Mouse (Mus musculus) left cerebral cortex, postnatal 25 days (tissue): ENCODE measurements around the gene Kpna1. TPM values are rescaled to one million over a fixed set of nuclear protein-coding genes. Genes with fewer than 3 reads are reported as not detected.
A peak's percentile ranks its signal among the peaks of the same experiment; 100 is the strongest.
"Not testable (repeated sequence)": the region's sequence is repeated elsewhere in the genome, so short reads cannot be mapped to it uniquely, and the experiment has no call there.

ENCODE experiments used
- DNase-seq, 2 experiments: peaks; one replicate each; pipeline ENCODE4 v3.0.0; 2022; ENCODE audit warnings: low spot score in 2 of 2, mixed read lengths in 1 of 2
- intact Hi-C: fragments of 180-260 bp; cut with DNase I; formaldehyde crosslinking; loops from one replicate; pipeline ENCODE4 v1.15.1; 2025
- total RNA-seq, 2 experiments: library from RNA; stranded (reverse); gene quantifications; 2 replicates each; pipeline ENCODE4 v1.2.3; 2021

The Kpna1 gene
- total RNA-seq, 2 experiments from 2014 or later, result 126 to 145 TPM

- intact Hi-C loops, result loop anchor here (2.0 kb wide), 2 partner anchors 57 to 87 kb away; partner anchors contain the start of genes Ccdc58, Fam162a and Wdr5b
Measured at GRCm38 (mm10) chr16:35983517-35984101, 5.1 kb downstream of the Kpna1 start.

GRCm38 (mm10) chr16:35984471-35984870 is 5.9 kb downstream of the Kpna1 start:
- no peak for DNase-seq
- intact Hi-C loops, result no loop called here

More at GRCm38 (mm10) chr16:35983517-35984101, 5.1 kb downstream of the Kpna1 start:
- peak; percentile 69 to 89 for DNase-seq

- intact Hi-C loops, result no loop called here
- DNase-seq, result no peak
Measured at GRCm38 (mm10) chr16:35987930-35988329, 9.4 kb downstream of the Kpna1 start.

- no peak for DNase-seq
- intact Hi-C loops, result no loop called here
Measured at GRCm38 (mm10) chr16:35992391-35992790, 13.8 kb downstream of the Kpna1 start.

DNA sequence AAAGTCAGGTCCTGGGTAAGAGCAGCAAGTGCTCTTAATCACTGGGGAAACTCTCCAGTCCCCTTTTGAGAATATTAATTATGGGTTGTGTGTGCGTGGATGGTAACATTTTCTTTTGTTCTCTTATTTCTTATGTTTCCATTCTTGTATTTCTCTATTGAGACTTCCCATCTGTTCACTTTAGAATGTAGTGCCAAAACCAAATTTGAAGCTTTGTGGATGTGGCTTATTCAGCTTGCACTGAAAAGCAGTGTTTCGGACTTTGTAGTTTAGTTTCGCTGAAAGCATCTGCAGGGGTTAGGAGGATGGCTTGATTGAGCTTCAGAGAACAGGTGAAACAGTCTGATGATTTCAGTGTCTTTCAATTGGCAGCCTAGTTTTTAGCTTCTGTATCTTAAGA is 14.8 kb downstream of the Kpna1 start:
- intact Hi-C loops, result no loop called here
- peak in 1 of 2 experiments; percentile 60 for DNase-seq

DNA sequence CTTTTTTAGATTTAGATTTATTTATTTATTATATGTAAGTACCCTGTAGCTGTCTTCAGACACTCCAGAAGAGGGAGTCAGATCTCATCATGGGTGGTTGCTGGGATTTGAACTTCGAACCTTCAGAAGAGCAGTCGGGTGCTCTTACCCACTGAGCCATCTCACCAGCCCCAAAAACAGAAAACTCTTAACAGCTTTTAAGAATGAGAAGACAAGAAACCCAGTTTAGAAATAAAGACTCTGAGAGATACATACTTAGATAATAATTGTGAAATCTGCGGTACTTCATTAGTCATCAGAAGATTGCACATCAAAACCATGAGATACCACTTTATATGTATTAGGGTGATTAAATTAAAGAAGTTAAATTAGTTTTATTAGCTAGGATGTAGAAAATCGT is 20.3 kb downstream of the Kpna1 start:
- DNase-seq, intact Hi-C loops: not testable (repeated sequence)

- no peak for DNase-seq
- intact Hi-C loops, result no loop called here
Measured at GRCm38 (mm10) chr16:36008396-36008795, 29.8 kb downstream of the Kpna1 start.

DNA sequence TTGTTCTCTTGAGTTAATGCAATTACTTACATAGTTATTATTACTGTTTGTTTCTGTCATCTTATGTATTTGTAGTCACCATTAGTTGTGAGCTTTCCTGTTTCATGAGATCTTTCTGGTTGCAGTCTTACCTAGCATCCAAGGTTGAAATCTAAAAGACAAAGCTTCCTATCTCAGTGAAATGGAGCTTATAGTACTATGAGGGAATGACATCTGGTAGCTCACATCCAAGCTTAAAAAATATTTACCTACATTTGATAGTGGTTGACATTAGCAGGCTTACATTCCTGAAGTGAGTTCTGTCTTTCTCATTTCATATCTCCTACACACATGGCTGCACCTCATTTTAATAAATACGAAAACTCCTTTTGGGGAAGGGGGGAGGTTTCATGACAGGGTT is 37.8 kb downstream of the Kpna1 start:
- intact Hi-C loops, result no loop called here
- DNase-seq, result no peak

- intact Hi-C loops, result loop anchor here (10.0 kb wide), 1 partner anchor 827 kb away; no protein-coding TSS in a partner anchor
- DNase-seq, result not testable (repeated sequence)
Measured at GRCm38 (mm10) chr16:36028120-36028519, 49.6 kb downstream of the Kpna1 start.

DNA sequence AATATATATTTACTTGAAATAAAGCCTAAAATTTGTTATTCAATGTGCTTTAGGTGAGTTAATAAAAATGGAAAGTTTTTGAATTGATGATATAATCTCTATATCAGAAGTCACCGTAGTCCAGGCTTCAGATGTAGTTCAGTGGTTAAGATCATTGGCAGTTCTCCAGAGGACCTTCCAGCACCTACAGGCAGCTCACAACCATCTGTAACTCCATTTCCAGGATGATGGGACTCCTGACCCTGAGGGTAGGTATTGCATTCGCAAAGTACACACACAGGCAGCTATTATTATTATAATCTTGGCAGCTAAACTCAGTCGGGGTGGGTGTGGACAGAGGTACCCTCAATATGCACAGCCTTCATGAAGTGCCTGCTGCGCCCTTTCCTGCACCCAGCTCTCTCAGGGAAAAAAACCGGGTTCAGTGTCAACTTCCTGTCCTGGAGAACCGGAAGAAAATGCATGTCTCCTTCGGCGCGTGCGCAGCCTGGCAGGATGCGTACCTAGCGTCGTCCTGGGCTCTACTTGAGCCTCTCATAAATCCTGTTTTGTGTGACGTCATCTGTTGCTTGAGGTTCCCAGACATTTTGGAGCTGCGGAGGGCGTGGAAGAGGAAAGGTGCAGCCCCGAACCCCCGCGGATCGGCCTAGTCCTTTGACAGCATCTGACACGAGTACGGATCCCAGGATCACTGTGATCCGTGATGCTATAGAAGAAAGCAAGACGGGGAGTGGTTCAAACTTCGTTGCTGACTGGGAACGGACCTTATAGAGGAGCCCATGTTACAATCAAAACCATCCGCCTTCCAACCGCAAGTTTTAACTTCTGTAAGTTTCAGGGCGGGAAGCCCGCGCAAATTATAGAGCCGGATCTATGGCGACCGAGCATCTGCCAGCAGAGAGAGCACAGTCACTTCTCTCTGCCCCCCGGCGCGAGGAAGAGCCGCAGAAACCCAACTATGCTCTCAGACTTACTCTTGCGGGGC is 62.4 kb downstream of the Kpna1 start, which contains the start of gene Wdr5b:
Gene Wdr5b (plus strand): TSS at position 551 of the 985 bp plus-strand sequence.
- intact Hi-C loops, result loop anchor here (1.0 to 2.0 kb wide), 2 partner anchors 30 to 58 kb away; partner anchors contain the start of genes Ccdc58 and Fam162a
- DNase-seq, result peak; percentile 93 to 99

GRCm38 (mm10) chr16:36041625-36042020 is 63.1 kb downstream of the Kpna1 start:
- intact Hi-C loops, result loop anchor here (1.0 to 2.0 kb wide), 2 partner anchors 30 to 59 kb away; partner anchors contain the start of genes Ccdc58 and Fam162a

GRCm38 (mm10) chr16:36043073-36043472 is 64.5 kb downstream of the Kpna1 start:
- no peak for DNase-seq
- intact Hi-C loops, result no loop called here

More at GRCm38 (mm10) chr16:36041625-36042020, 63.1 kb downstream of the Kpna1 start:
- no peak for DNase-seq

DNA sequence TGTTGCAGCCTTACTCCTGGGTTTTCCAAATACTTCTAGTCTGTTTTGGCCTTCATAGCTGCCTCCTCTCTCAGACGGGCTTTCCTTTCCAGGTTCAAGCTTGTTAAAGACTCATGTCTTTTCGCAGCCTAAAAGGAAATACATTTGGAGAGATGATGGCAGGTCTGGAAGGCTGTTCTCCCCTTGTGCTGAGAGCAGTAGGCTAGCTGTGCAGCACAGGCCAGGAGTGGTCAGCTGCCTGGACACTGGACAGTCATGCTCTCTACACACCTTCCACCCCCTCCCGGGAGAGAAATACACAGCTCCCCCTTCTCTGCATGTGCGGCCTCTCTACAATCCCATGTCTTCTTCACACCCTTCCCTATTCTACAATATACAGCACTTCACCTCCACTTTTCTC is 65.4 kb downstream of the Kpna1 start:
- no peak for DNase-seq
- intact Hi-C loops, result no loop called here

DNA sequence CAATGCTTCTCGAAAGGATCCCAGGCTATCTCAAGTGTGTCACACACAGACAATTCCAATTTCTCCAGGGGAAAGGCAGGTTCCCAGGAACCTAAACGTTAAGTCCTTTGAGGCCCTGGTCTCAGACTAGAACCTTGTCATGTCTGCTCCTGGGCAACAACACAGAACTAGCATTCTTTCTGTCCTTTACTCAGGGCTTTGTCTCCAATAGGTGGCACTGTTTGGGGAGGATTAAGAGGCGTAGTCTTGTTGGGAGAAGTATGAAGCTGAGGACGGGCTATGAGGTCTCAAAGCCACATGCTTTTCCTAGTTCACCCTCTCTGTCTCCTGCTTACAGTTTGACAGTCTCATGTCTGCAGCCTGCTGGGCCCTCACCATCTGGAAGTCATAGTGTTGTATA is 69.0 kb downstream of the Kpna1 start:
- intact Hi-C loops, result no loop called here
- no peak for DNase-seq

DNA sequence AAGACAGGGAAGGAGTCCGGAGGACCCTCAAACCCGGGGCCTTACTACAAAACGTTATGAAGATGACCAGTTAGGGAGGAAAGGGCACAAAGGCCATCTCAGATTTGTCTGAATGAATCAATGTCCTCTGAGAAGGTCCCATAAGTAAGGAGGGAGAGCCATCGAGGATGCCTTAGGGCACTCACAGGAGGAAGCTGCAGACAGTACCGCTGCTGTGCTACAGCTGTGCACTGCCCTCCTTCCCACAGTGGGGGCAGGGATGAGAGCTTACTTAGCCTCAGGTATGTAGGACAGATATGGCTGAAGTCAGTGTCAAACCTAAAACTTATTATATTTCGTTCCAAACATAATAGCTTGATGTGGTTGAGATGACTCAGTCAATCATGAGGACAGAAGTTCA is 72.9 kb downstream of the Kpna1 start:
- intact Hi-C loops, result no loop called here
- no peak for DNase-seq

GRCm38 (mm10) chr16:36053524-36054275 is 75.2 kb downstream of the Kpna1 start:
- intact Hi-C loops, result no loop called here
- DNase-seq, result no peak

DNA sequence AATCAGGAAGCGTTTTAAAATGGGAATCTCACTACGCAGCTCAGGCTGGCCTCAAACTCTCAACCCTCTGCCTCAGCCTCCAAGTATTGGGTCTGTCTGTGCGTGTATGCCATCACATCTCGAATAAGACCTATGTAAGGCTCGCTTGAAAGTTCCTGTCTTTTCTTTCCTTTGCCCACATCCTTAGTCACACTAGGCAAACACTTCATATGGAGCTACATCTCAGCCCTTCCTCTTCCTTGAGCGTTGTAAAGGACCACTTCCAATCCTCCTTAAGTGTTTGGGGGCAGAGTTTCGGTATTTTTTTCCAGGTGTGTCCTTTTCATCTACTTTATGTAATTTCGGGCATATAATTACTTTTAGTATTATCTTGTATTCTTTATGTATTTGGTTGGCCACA is 76.4 kb downstream of the Kpna1 start:
- intact Hi-C loops, result no loop called here
- DNase-seq, result no peak

DNA sequence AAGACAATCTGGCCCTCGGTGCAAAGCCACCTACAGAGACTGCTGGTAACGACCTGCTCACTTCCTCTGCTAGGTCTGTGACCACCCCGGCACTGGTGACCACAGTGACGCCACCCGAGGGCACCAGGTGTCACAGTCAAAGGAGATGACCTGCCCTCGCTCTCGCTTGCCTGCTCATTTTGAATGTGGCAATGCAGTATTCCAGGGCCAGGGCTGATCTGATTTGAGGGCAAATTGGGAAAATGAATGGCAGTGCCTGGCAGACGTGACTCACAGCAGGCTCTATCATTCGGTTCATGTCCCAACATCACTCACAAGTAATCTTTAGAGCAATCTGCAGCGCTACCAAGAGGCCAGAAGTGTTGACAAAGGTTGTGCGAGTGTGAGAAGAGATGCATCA is 77.9 kb downstream of the Kpna1 start:
- no peak for DNase-seq
- intact Hi-C loops, result no loop called here

DNA sequence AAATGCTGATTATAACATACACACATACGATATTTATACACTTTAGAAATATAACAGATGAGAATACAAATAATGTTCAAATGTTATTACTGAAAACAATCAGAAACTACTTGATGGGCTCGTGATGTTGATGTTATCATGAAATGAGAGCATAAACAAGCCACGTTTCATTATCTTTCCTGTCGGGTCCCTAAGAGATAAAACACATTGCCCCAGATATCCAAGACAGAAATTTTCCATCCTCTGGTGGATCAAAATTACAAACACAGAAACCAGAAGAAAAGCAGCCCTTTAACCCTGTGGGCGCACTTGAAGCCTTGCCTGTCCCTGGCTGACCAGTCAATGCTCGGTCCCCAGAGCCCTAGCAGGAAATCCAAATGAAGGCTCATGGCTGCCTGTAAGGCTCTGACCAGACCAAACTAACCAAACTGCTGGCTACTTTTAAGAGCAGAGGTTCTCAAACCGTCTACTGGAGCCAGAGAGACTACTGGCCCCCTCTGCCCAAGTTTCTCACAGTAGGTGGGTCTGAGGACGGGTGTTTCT is 79.5 kb downstream of the Kpna1 start:
- intact Hi-C loops, result no loop called here
- no peak for DNase-seq
